Mouse (Mus musculus) forebrain, embryonic 12.5 days (tissue): ENCODE results near the gene Prkcb. TPM values are rescaled to one million over a fixed set of nuclear protein-coding genes. Genes with fewer than 3 reads are reported as not detected.

ENCODE experiments used
- ATAC-seq: fragments of 200-750 bp; cut with Nextera tagmentation; 2 replicates; pipeline ENCODE4 v1.8.0; 2017; ENCODE audit warnings: moderate TSS enrichment; ENCODE audit not compliant: low FRiP score
- H3K27ac ChIP-seq: fragments of 300-500 bp; sonication (generic); 2 replicates; pipeline ENCODE4 v1.5.1; 2016; ENCODE audit warnings: mild to moderate bottlenecking
- H3K27me3 ChIP-seq: fragments of 300-500 bp; sonication (generic); 2 replicates; pipeline ENCODE4 v1.6.1; 2016; ENCODE audit warnings: mild to moderate bottlenecking
- H3K36me3 ChIP-seq: fragments of 300-500 bp; sonication (generic); replicated peaks from 2 replicates; pipeline ENCODE4 v1.6.1; 2016; ENCODE audit warnings: mild to moderate bottlenecking
- H3K4me1 ChIP-seq: fragments of 300-500 bp; sonication (generic); 2 replicates; pipeline ENCODE4 v1.6.1; 2016
- H3K4me2 ChIP-seq: fragments of 300-500 bp; sonication (generic); 2 replicates; pipeline ENCODE4 v1.6.1; 2016; ENCODE audit warnings: mild to moderate bottlenecking, moderate library complexity
- H3K4me3 ChIP-seq: fragments of 300-500 bp; sonication (generic); replicated peaks from 2 replicates; pipeline ENCODE4 v1.5.1; 2016; ENCODE audit warnings: mild to moderate bottlenecking
- H3K9ac ChIP-seq: fragments of 300-500 bp; sonication (generic); 2 replicates; pipeline ENCODE4 v1.6.1; 2016; ENCODE audit warnings: mild to moderate bottlenecking
- H3K9me3 ChIP-seq: fragments of 300-500 bp; sonication (generic); 2 replicates; pipeline ENCODE4 v1.6.1; 2016
- WGBS: fragments of 180-500 bp; shearing (Covaris S2); methylation state at CpG from one replicate; pipeline ENCODE4 v1.1.7; 2016; 5-methylcytosine and 5-hydroxymethylcytosine counted together
- polyA plus RNA-seq: library from polyadenylated mRNA; unstranded; fragments of >200 nt; fragmentation: Nextera tagmentation; extraction: Ambion mirVana; gene quantifications from 2 replicates; pipeline ENCODE4 v1.2.1, GENCODE M21; 2016

The Prkcb gene
- polyA plus RNA-seq, 1 experiment from 2014 or later: 18.5 TPM

DNA sequence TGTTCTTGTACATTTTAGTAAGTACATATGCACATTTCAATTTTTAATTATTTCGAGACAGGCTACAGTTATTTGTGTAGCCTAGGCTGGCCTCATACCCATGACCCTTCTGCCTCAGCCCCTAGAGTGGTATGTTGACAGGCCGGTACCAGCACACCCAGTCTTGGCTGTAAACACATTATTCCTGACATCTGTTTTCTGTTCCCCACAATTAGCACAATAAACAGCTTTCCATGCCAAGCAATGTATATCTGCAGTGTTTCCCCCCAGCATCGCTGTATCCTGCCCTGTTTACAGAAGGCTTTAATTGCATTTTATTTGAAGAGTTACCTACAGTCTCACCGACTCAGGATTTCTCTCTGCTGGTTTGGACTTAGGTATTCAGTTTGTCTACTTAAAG lies 64.8 kb downstream of the Prkcb start:
- no peak for ATAC-seq
- Histone ChIP-seq H3K4me2 (no peak overlapping the region), H3K9me3 (no peaks in the 10 kb centered on the region), H3K27me3 (no peaks in the 10 kb centered on the region), H3K27ac (no peak overlapping the region), H3K9ac (no peak overlapping the region), H3K4me3 (no peak overlapping the region), H3K4me1 (peaks cover 12% of the 10 kb centered on the region), H3K36me3 (no peaks in the 10 kb centered on the region)
- 68% methylated on average over 4 of the region's 4 CpGs for WGBS

DNA sequence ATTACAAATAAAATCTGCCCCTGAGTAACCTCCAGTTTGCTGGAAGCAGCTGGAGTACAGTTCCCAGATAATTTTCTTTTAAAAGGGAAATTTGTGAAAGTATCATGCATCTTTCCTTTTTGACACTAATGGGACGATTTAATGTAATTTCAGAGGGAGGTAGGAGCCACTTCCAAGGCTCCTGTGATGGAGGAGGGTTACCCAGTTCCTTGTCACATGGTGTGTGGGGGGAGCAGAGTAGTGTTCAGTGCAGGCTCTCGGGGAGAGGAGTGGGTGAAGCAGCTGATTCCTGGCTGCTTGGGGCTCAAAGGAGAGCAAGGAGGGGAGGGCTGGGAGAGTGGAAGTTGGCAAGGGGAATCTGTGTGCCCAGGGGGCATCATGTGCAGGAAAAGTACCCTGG lies 68.4 kb downstream of the Prkcb start:
- Histone ChIP-seq H3K9me3 (no peaks in the 10 kb centered on the region), H3K4me2 (no peak overlapping the region), H3K9ac (no peak overlapping the region), H3K4me1 (peaks cover 12% of the 10 kb centered on the region), H3K4me3 (no peak overlapping the region), H3K27ac (no peak overlapping the region), H3K27me3 (no peaks in the 10 kb centered on the region), H3K36me3 (no peaks in the 10 kb centered on the region)
- ATAC-seq: no peak
- WGBS: 60% methylated on average over 2 of the region's 2 CpGs

DNA sequence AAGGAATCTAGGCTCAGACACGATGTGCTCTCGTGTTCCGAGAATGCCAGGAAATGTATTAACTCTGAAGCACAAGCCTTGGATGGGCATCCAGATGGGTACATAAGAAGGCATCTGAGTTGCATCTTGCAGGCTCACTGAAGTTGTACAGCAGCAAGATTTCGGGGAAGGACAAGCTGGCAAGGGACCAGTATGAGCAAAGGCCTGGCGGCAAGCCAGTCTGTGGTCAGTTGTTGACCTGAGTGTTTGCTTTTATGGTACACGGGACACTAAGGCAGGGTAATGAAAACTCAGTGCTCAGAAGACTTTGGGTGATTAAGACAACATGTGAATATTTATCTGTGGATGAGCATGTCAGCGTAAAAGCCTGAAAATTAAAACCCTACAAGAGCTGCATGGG lies 69.3 kb downstream of the Prkcb start:
- Histone ChIP-seq H3K4me2 (no peak overlapping the region), H3K36me3 (no peaks in the 10 kb centered on the region), H3K4me3 (no peak overlapping the region), H3K9ac (no peak overlapping the region), H3K27me3 (no peaks in the 10 kb centered on the region), H3K4me1 (peaks cover 4% of the 10 kb centered on the region), H3K27ac (no peak overlapping the region), H3K9me3 (no peaks in the 10 kb centered on the region)
- 90% methylated on average over 7 of the region's 7 CpGs for WGBS
- ATAC-seq: no peak

GRCm38 (mm10) chr7:122366635-122367034 lies 78.1 kb downstream of the Prkcb start:
- Histone ChIP-seq H3K4me2 (no peak overlapping the region), H3K9me3 (no peaks in the 10 kb centered on the region), H3K27ac (no peak overlapping the region), H3K9ac (no peak overlapping the region), H3K4me3 (no peak overlapping the region), H3K36me3 (no peaks in the 10 kb centered on the region), H3K4me1 (no peaks in the 10 kb centered on the region), H3K27me3 (no peaks in the 10 kb centered on the region)
- WGBS: 88% methylated on average over 1 of the region's 1 CpGs
- ATAC-seq: no peak

- ATAC-seq: no peak
- Histone ChIP-seq H3K4me1 (no peaks in the 10 kb centered on the region), H3K4me2 (no peak overlapping the region), H3K36me3 (no peaks in the 10 kb centered on the region), H3K4me3 (no peak overlapping the region), H3K9ac (no peak overlapping the region), H3K27me3 (peaks cover 2% of the 10 kb centered on the region; the same call in 1 of the 2 replicates), H3K27ac (no peak overlapping the region), H3K9me3 (no peaks in the 10 kb centered on the region)
- 88% methylated on average over 7 of the region's 7 CpGs for WGBS
These were observed 78.9 kb downstream of the Prkcb start for GRCm38 (mm10) chr7:122367303-122368007.

DNA sequence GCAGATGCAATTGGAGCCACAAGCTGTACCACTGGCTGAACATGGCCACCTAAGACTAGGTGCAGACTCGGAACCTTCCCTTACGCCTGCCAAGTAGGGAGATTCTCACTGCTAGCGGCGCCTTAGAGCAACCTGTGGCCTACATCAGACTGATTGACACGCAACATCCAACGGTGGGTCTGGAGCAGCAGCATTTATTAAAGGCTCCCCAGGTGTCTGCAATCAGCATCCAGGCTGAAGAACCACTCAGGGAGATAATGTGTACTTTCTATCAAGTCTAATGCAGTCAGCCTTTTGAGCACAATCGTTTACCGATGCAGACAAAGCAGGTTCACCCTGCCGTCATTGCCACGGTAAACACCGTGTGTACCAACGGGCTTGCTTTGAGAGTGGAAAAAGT lies 81.9 kb downstream of the Prkcb start:
- ATAC-seq: no peak
- H3K9me3 ChIP-seq: no peaks in the 10 kb centered on the region
- no peak overlapping the region for H3K4me3 ChIP-seq
- no peak overlapping the region for H3K27ac ChIP-seq
- 80% methylated on average over 12 of the region's 12 CpGs for WGBS
- no peaks in the 10 kb centered on the region for H3K36me3 ChIP-seq
- no peak overlapping the region for H3K9ac ChIP-seq
- no peak overlapping the region for H3K4me2 ChIP-seq
- H3K4me1 ChIP-seq: no peaks in the 10 kb centered on the region
- peaks cover 2% of the 10 kb centered on the region; the same call in 1 of the 2 replicates for H3K27me3 ChIP-seq

GRCm38 (mm10) chr7:122371947-122372346 lies 83.4 kb downstream of the Prkcb start:
- WGBS: 82% methylated on average over 5 of the region's 5 CpGs
- Histone ChIP-seq H3K27ac (no peak overlapping the region), H3K4me2 (no peak overlapping the region), H3K9ac (no peak overlapping the region), H3K4me3 (no peak overlapping the region), H3K9me3 (no peaks in the 10 kb centered on the region), H3K4me1 (no peaks in the 10 kb centered on the region), H3K27me3 (peaks cover 2% of the 10 kb centered on the region; the same call in 1 of the 2 replicates), H3K36me3 (no peaks in the 10 kb centered on the region)
- no peak for ATAC-seq

DNA sequence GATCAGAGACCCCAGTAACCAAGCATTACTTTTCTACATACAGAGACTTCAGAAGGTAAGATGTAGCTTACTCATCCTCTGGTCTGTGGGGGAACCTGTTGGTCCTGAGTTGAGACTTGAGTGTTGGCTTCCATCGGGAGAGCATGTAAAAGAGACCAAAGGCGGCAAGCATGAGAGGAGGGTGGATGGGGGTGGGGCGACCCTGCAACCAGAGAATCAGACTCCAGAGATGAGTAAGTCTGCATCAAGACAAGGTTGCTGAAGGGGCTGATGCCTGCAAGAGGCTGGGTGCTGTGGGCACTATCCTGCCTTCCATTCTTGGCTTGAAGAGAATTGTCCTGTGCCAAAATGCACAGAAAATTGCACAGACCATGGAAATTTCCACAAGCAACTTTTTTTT lies 83.8 kb downstream of the Prkcb start:
- Histone ChIP-seq H3K4me2 (no peak overlapping the region), H3K9me3 (no peaks in the 10 kb centered on the region), H3K36me3 (no peaks in the 10 kb centered on the region), H3K4me3 (no peak overlapping the region), H3K27ac (no peak overlapping the region), H3K4me1 (no peaks in the 10 kb centered on the region), H3K27me3 (peaks cover 2% of the 10 kb centered on the region; the same call in 1 of the 2 replicates), H3K9ac (no peak overlapping the region)
- 86% methylated on average over 3 of the region's 3 CpGs for WGBS
- ATAC-seq: no peak

DNA sequence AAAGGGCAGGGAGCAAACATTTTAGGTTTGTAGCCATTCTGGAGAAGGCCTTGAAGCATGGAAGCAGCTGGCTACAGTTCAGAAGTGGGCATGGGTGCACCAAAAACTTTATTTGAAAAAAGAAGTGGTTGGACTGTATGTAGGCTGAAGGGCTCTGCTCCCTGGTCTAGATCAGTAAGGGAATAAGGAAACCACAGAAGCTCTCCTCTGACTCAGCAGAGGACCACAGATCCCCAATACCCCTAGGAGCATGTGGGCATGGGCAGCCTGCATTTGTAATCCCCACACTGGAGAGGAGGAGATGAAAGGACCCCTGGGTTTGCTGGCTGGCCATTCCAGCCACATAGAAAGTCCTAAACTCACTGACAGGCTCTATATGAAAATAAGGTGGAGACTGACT lies 88.3 kb downstream of the Prkcb start:
- H3K9me3 ChIP-seq: no peaks in the 10 kb centered on the region
- H3K4me2 ChIP-seq: no peak overlapping the region
- H3K4me1 ChIP-seq: peaks cover 19% of the 10 kb centered on the region
- peaks cover 2% of the 10 kb centered on the region; the same call in 1 of the 2 replicates for H3K27me3 ChIP-seq
- no peak overlapping the region for H3K27ac ChIP-seq
- no peak overlapping the region for H3K9ac ChIP-seq
- no peak for ATAC-seq
- H3K36me3 ChIP-seq: no peaks in the 10 kb centered on the region
- no peak overlapping the region for H3K4me3 ChIP-seq

GRCm38 (mm10) chr7:122377967-122378366 lies 89.4 kb downstream of the Prkcb start:
- WGBS: 74% methylated on average over 3 of the region's 3 CpGs
- ATAC-seq: no peak

DNA sequence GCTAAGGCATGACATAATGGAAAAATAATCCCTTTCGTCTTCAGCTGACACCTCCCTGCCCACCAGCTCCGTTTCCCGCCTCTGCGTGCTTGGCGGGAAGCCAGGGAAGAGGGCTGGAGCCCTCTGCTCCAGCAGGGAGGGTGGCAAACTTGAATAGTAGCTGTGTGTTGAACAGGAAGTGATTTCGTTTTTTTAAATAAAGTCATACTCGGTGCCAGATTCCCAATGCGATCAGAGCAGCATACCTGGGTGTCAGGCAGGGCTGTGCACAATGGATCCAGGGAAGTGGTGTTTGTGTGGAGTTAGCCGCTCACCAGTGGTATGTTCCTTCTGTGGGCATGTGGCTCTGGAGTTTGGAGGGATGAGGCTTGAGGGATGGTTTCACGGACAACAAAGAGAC lies 89.9 kb downstream of the Prkcb start:
- H3K27ac ChIP-seq: no peak overlapping the region
- WGBS: 55% methylated on average over 10 of the region's 10 CpGs
- H3K27me3 ChIP-seq: no peaks in the 10 kb centered on the region

More at GRCm38 (mm10) chr7:122377967-122378366, 89.4 kb downstream of the Prkcb start:
- Histone ChIP-seq H3K4me1 (peaks cover 19% of the 10 kb centered on the region), H3K27ac (no peak overlapping the region), H3K9me3 (no peaks in the 10 kb centered on the region), H3K4me2 (no peak overlapping the region), H3K9ac (no peak overlapping the region), H3K27me3 (no peaks in the 10 kb centered on the region), H3K4me3 (no peak overlapping the region), H3K36me3 (no peaks in the 10 kb centered on the region)

DNA sequence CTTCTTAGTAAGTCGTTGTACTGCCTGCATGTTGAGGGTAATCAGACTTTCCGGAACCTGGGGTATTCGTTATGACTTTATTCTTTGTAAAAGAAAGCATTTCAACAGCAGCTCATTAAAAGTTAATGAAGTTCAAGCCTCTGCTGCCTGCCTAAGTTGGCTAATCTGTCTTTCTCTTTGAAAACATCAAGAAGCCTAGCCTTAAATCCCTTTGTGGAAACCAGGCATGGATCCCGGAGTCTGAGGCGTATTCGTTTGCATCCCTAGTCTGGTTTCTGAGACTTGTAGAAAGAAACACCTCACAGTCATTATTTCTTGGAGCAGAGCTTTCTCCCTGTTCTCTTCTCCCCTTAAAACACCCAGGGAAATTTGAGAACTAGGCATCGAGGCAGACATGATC lies 90.7 kb downstream of the Prkcb start:
- no peak overlapping the region for H3K9ac ChIP-seq
- no peak overlapping the region for H3K4me2 ChIP-seq
- WGBS: 16% methylated on average over 7 of the region's 7 CpGs
- H3K36me3 ChIP-seq: no peaks in the 10 kb centered on the region
- ATAC-seq: no peak
- no peak overlapping the region for H3K27ac ChIP-seq
- H3K9me3 ChIP-seq: no peaks in the 10 kb centered on the region
- peaks cover 19% of the 10 kb centered on the region for H3K4me1 ChIP-seq
- H3K27me3 ChIP-seq: no peaks in the 10 kb centered on the region
- H3K4me3 ChIP-seq: no peak overlapping the region

More for the DNA sequence above, 89.9 kb downstream of the Prkcb start:
- H3K36me3 ChIP-seq: no peaks in the 10 kb centered on the region
- H3K9ac ChIP-seq: no peak overlapping the region
- H3K9me3 ChIP-seq: no peaks in the 10 kb centered on the region
- no peak overlapping the region for H3K4me2 ChIP-seq
- ATAC-seq: 0 out of 2 replicates have a peak, but pooled peaks have one; percentile 30
- H3K4me3 ChIP-seq: no peak overlapping the region
- H3K4me1 ChIP-seq: peaks cover 19% of the 10 kb centered on the region
